Mouse (Mus musculus) forebrain, postnatal 0 days (tissue): ENCODE data around the gene Akap12. TPM values are rescaled to one million over a fixed set of nuclear protein-coding genes. Genes with fewer than 3 reads are reported as not detected.

Experiments used
- ATAC-seq: fragments of 200-750 bp; cut with Nextera tagmentation; 2 replicates; pipeline ENCODE4 v1.8.0; 2017; ENCODE audit warnings: mild to moderate bottlenecking, moderate library complexity
- DNase-seq: peaks from one replicate; pipeline ENCODE4 v3.0.0-alpha.2; 2015
- H3K27ac ChIP-seq: fragments of 300-500 bp; sonication (generic); 2 replicates; pipeline ENCODE4 v1.5.1; 2014; ENCODE audit warnings: low read depth, mild to moderate bottlenecking, antibody characterized with exemption, low read length, moderate library complexity, mixed read lengths
- H3K27me3 ChIP-seq: fragments of 300-500 bp; sonication (generic); 2 replicates; pipeline ENCODE4 v1.6.1; 2014; ENCODE audit warnings: mild to moderate bottlenecking, low read length, mixed read lengths; ENCODE audit not compliant: insufficient read depth
- H3K36me3 ChIP-seq: fragments of 300-500 bp; sonication (generic); 2 replicates; pipeline ENCODE4 v1.6.1; 2014; ENCODE audit warnings: mild to moderate bottlenecking, moderate library complexity; ENCODE audit not compliant: insufficient read depth
- H3K4me1 ChIP-seq: fragments of 300-500 bp; sonication (generic); 2 replicates; pipeline ENCODE4 v1.6.1; 2014; ENCODE audit warnings: antibody characterized with exemption; ENCODE audit not compliant: insufficient read depth
- H3K4me2 ChIP-seq: fragments of 300-500 bp; sonication (generic); 2 replicates; pipeline ENCODE4 v1.6.1; 2014; ENCODE audit warnings: low read depth, mild to moderate bottlenecking, moderate library complexity
- H3K4me3 ChIP-seq: fragments of 300-500 bp; sonication (generic); 2 replicates; pipeline ENCODE4 v1.5.1; 2014; ENCODE audit warnings: low read depth, low read length, mixed read lengths
- H3K9ac ChIP-seq: fragments of 300-500 bp; sonication (generic); 2 replicates; pipeline ENCODE4 v1.6.1; 2014; ENCODE audit warnings: mild to moderate bottlenecking
- H3K9me3 ChIP-seq: fragments of 300-500 bp; sonication (generic); 2 replicates; pipeline ENCODE4 v1.6.1; 2016; ENCODE audit warnings: low read length
- CTCF ChIP-seq: sonication (generic); IDR thresholded peaks from 2 replicates; pipeline ENCODE4 v1.5.1; 2016; ENCODE audit warnings: antibody characterized with exemption, control low read depth, low read depth
- WGBS: fragments of 180-500 bp; shearing (Covaris S2); extraction: QIAGEN DNeasy Blood & Tissue Kit; methylation state at CpG from one replicate; pipeline ENCODE4 v1.1.7; 2014; 5-methylcytosine and 5-hydroxymethylcytosine counted together
- polyA plus RNA-seq: library from polyadenylated mRNA; unstranded; fragments of >200 nt; fragmentation: Nextera tagmentation; extraction: Ambion mirVana; gene quantifications from 2 replicates; pipeline ENCODE4 v1.2.1, GENCODE M21; 2015
- total RNA-seq: library from RNA; depleted of rRNA; stranded (reverse); fragments of >200 nt; gene quantifications from 2 replicates; pipeline ENCODE4 v1.2.3, GENCODE M21; 2014

The Akap12 gene
- total and polyA plus RNA-seq, 2 experiments from 2014 or later: 28.3 to 52.4 TPM

DNA sequence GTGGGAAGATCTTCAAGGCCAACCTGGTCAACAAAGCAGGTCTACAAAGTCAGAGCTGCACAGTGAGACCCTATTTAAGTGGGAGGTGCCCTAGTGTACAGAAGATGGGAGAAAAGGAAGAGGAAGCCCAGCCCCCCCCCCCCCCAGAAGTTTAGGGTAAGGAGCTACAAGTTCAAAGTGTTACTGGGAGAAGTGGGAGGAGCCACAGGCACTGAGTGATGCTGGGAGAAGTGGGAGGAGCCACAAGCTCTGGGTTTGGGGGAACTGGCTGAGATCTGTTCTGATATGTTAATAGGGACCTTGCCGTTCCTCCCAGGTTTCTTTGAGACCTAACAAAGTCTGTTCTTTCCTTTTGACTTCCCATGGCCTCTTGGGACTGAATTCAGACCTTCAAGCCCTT is 18.6 kb downstream of the Akap12 start:
- no peak for DNase-seq
- no peak for ATAC-seq
- WGBS: 88% methylated on average over 1 of the region's 1 CpGs
- H3K4me3 ChIP-seq: no peak overlapping the region
- no peaks in the 10 kb centered on the region for H3K27me3 ChIP-seq
- H3K9me3 ChIP-seq: no peaks in the 10 kb centered on the region
- no peaks in the 10 kb centered on the region for H3K4me1 ChIP-seq
- H3K4me2 ChIP-seq: no peak overlapping the region
- H3K36me3 ChIP-seq: no peaks in the 10 kb centered on the region
- no peak overlapping the region for H3K9ac ChIP-seq
- no peak overlapping the region for H3K27ac ChIP-seq
- TF ChIP-seq CTCF: no peak

DNA sequence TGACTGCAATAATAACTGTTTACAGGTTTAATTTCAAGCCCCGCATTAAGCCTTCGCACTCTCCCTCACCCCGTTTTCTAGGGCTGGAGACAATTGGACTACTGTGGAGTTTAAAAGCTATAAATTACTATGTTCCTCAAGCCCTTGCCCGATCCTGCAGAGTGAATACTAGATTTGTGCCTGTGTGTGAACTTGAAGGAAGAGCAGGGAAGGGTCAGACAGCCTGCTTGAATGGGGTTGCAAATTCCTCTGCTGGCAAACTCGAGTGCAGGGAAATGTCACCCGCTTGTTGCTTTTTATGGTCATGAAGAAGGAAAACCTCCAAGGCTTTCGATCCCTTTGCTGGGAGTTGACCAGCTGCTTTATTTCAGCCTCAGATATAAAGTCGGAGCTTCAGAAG is 19.6 kb downstream of the Akap12 start:
- Histone ChIP-seq H3K9me3 (no peaks in the 10 kb centered on the region), H3K4me1 (no peaks in the 10 kb centered on the region), H3K9ac (no peak overlapping the region), H3K27me3 (no peaks in the 10 kb centered on the region), H3K36me3 (no peaks in the 10 kb centered on the region), H3K4me2 (no peak overlapping the region), H3K4me3 (no peak overlapping the region), H3K27ac (no peak overlapping the region)
- DNase-seq (no peak), ATAC-seq (no peak)
- WGBS: 71% methylated on average over 8 of the region's 8 CpGs
- TF ChIP-seq CTCF: no peak

DNA sequence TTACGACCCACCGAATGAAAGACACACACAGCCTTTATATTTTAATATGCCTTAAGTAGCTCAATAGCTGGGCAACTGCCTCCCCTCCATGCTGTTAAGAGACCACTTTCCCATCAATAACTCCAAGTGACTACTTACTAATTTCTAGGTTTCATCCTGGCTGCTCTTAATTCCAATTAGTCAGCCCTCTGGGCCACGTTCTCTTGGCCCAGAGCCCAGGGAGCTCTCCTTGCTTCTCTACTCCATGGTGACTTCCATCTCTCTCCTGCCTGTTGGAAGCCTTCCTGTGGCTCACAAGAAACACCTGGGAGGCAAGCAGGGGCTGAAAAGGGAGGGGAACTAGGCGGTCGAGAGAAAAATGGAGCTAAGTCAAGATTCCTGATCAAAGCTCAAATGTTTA is 23.0 kb downstream of the Akap12 start:
- H3K9ac ChIP-seq: no peak overlapping the region
- no peak for DNase-seq
- H3K27ac ChIP-seq: no peak overlapping the region
- no peak overlapping the region for H3K4me2 ChIP-seq
- no peaks in the 10 kb centered on the region for H3K4me1 ChIP-seq
- no peak for TF ChIP-seq CTCF
- H3K9me3 ChIP-seq: no peaks in the 10 kb centered on the region
- WGBS: 51% methylated on average over 5 of the region's 5 CpGs
- H3K4me3 ChIP-seq: no peak overlapping the region
- no peaks in the 10 kb centered on the region for H3K27me3 ChIP-seq
- no peak for ATAC-seq
- H3K36me3 ChIP-seq: no peaks in the 10 kb centered on the region

DNA sequence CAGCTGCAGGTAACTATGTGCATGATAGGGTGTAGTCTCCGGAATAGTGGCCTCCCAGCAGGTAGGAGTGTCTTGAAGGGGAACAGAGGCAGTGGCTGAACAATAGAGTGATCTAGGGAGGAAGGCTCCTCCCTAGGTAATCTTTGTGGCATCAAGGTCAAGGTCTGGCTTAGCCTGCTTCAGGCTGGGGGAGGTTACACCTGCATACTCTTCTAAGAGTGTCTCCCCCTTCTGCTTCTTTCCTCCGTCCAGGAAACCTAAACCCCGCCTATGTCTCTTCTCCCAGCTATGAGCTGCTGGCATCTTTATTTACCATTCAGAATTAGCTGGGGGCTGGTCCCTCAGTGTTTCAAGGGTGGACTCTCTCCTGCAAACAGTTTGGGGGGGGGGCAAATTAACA is 23.5 kb downstream of the Akap12 start:
- Histone ChIP-seq H3K9me3 (no peaks in the 10 kb centered on the region), H3K36me3 (no peaks in the 10 kb centered on the region), H3K4me1 (no peaks in the 10 kb centered on the region), H3K9ac (no peak overlapping the region), H3K27ac (no peak overlapping the region), H3K27me3 (no peaks in the 10 kb centered on the region), H3K4me2 (no peak overlapping the region), H3K4me3 (no peak overlapping the region)
- no peak for ATAC-seq
- WGBS: 46% methylated on average over 3 of the region's 3 CpGs
- DNase-seq: no peak
- TF ChIP-seq CTCF: no peak

DNA sequence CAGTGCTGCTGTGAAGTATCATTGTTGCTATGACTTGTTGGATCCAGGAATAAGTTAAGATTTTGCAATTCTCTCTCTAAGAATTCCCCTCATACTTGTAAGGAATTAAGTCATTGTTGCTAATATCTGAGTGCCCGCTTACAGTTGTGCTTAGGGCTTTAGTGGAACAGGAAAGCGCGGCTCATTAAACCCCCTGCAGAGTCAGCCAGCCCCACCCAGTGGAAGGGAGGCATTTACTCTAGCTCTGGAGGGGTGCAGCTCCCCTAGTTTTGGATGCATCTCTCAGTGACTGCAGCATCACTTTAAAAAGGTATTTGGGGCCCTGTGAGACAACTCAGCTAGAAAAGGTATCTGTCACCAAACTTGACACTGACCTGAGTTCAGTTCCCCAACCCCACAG is 24.0 kb downstream of the Akap12 start:
- no peak for TF ChIP-seq CTCF
- Histone ChIP-seq H3K4me1 (no peaks in the 10 kb centered on the region), H3K4me3 (no peak overlapping the region), H3K9ac (no peak overlapping the region), H3K4me2 (no peak overlapping the region), H3K36me3 (no peaks in the 10 kb centered on the region), H3K27me3 (no peaks in the 10 kb centered on the region), H3K27ac (no peak overlapping the region), H3K9me3 (no peaks in the 10 kb centered on the region)
- no peak for DNase-seq
- 46% methylated on average over 3 of the region's 3 CpGs for WGBS
- ATAC-seq: no peak

DNA sequence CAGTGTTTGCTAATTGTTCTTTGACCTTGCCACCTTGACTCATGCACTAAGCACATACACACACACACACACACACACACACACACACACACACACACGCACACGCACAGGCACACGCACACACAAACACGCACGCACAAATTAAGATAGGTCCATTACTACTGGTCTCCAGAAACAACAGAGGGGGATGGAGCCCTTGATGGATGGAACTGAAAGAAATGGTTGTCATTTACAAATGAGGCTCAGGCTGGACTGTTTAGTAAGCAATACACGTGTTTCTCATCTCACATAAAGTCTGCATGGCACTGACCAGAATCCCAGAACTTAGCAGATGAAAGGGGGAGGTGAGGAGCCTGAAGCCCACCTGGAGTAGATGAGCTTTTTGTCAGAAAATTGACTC is 24.4 kb downstream of the Akap12 start:
- Histone ChIP-seq H3K4me1 (no peaks in the 10 kb centered on the region), H3K4me3 (no peak overlapping the region), H3K9ac (no peak overlapping the region), H3K27me3 (no peaks in the 10 kb centered on the region), H3K4me2 (no peak overlapping the region), H3K36me3 (no peaks in the 10 kb centered on the region), H3K9me3 (no peaks in the 10 kb centered on the region), H3K27ac (no peak overlapping the region)
- 89% methylated on average over 6 of the region's 6 CpGs for WGBS
- DNase-seq (no peak), ATAC-seq (no peak)
- no peak for TF ChIP-seq CTCF

DNA sequence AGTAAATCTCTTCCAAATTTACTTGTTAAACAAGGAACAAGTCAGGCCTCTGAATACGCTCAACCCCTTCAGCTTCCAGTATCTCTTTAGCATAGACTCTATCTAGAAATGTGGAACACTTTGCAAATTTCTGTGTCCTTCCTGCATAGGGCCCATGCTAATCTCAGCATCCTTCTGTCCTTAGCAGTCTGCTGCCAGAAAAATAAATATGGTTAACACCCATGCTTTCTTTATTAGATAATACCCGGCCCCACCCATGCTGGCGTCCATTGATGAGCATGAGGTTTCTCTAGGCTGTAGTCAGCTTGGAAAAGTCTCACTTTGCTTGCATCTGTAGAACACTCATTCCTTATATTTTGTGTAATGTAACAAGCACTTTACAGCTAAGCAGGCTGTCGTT is 27.2 kb downstream of the Akap12 start:
- 77% methylated on average over 4 of the region's 4 CpGs for WGBS
- Histone ChIP-seq H3K27ac (no peak overlapping the region), H3K4me3 (no peak overlapping the region), H3K9me3 (no peaks in the 10 kb centered on the region), H3K9ac (no peak overlapping the region), H3K27me3 (no peaks in the 10 kb centered on the region), H3K36me3 (no peaks in the 10 kb centered on the region), H3K4me1 (no peaks in the 10 kb centered on the region), H3K4me2 (no peak overlapping the region)
- TF ChIP-seq CTCF: no peak
- DNase-seq: no peak
- no peak for ATAC-seq

DNA sequence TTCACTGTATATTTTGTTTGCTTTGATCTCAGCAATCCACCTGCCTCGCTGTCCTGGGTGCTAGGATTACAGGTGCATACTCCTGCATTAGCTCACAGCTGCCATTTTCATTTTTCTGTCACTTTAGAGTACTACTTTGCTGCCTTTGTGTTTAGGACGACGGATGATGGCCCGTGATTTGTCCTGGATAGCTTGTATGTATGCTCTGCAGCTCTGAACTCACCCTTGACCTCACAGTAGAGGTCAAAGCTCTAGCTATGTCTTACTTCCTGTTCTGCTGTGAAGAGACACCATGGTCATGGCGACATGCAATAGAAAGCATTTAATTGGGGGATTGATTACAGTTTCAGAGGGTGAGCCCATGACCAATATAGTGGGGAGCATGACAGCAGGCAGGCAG is 37.4 kb downstream of the Akap12 start:
- WGBS: 78% methylated on average over 5 of the region's 5 CpGs
- no peak overlapping the region for H3K9ac ChIP-seq
- H3K27me3 ChIP-seq: no peaks in the 10 kb centered on the region
- H3K36me3 ChIP-seq: no peaks in the 10 kb centered on the region
- ATAC-seq (no peak), DNase-seq (no peak)
- no peak overlapping the region for H3K27ac ChIP-seq
- H3K9me3 ChIP-seq: no peaks in the 10 kb centered on the region
- no peak overlapping the region for H3K4me2 ChIP-seq
- H3K4me1 ChIP-seq: no peaks in the 10 kb centered on the region
- no peak for TF ChIP-seq CTCF
- no peak overlapping the region for H3K4me3 ChIP-seq
